Mouse (Mus musculus) kidney, adult 2 months (tissue): ENCODE data around the gene Zfp114.

Source experiments
- CTCF ChIP-seq: fragments of 200-500 bp; conservative IDR thresholded peaks from 2 replicates; pipeline ENCODE4 v1.5.1; 2011; ENCODE audit warnings: low read depth, mild to moderate bottlenecking, control low read depth, low read length, moderate library complexity, mixed read lengths; ENCODE audit not compliant: insufficient read depth, insufficient read length
- POLR2A ChIP-seq: fragments of 200-500 bp; IDR thresholded peaks from one replicate; pipeline ENCODE4 v1.6.1; 2011; ENCODE audit warnings: low read depth, low read length, control low read depth

GRCm38 (mm10) chr7:24208282-24208886 is 33.5 kb downstream of the Zfp114 start:
- TF ChIP-seq POLR2A (no peak), CTCF (no peak)
